ENCODE assay signal across 8 mouse cellular contexts in genomic region chr5:77061372-77062038, GRCm38 (mm10). TPM values are rescaled to one million over a fixed set of nuclear protein-coding genes. Genes with fewer than 3 reads are reported as not detected.
DNase-seq lines count a peak whose midpoint lies in the region; ATAC-seq lines count a peak whose summit lies in the region.

No protein-coding gene starts in this region.

- no peaks in the 10 kb centered on the region for H3K9me3 ChIP-seq in hindbrain, embryonic 10.5 days
- H3K9me3 ChIP-seq in hindbrain, embryonic 13.5 days = no peaks in the 10 kb centered on the region
- H3K9me3 ChIP-seq in intestine, embryonic 15.5 days = no peaks in the 10 kb centered on the region
- no peaks in the 10 kb centered on the region for H3K9me3 ChIP-seq in stomach, embryonic 15.5 days

- no peaks in the 10 kb centered on the region for H3K36me3 ChIP-seq in hindbrain, embryonic 10.5 days
- H3K36me3 ChIP-seq in hindbrain, embryonic 13.5 days = no peaks in the 10 kb centered on the region
- H3K36me3 ChIP-seq in intestine, embryonic 15.5 days = no peaks in the 10 kb centered on the region
- no peaks in the 10 kb centered on the region for H3K36me3 ChIP-seq in stomach, embryonic 15.5 days

- DNase-seq in hindbrain, embryonic 10.5 days (ENCODE audit: low spot score) = peak; percentile 75
- DNase-seq in cerebellum, adult 11 months = peak; percentile 10
- peak; percentile 48 to 64 for DNase-seq in frontal cortex, postnatal 25 days (ENCODE audit: low spot score in 2 of 2)
- peak; percentile 62 for DNase-seq in left cerebral cortex, postnatal 4 days
- DNase-seq in mesoderm, embryonic 11.5 days (ENCODE audit: low read depth, low spot score) = peak; percentile 60

- WGBS in hindbrain, embryonic 10.5 days = 33% methylated on average over 17 of the region's 17 CpGs
- WGBS in hindbrain, embryonic 13.5 days = 33% methylated on average over 17 of the region's 17 CpGs
- 34% methylated on average over 17 of the region's 17 CpGs for WGBS in intestine, embryonic 15.5 days
- whole genome bisulfite sequencing in stomach, embryonic 15.5 days = 31% methylated on average over 17 of the region's 17 CpGs

- no peak overlapping the region for H3K4me2 ChIP-seq in hindbrain, embryonic 13.5 days
- no peak overlapping the region for H3K4me2 ChIP-seq in intestine, embryonic 15.5 days (replicated peaks)
- 0 out of 2 replicates have a peak overlapping the region, but pooled peaks have one; percentile 23 for H3K4me2 ChIP-seq in stomach, embryonic 15.5 days

- H3K9ac ChIP-seq in hindbrain, embryonic 13.5 days = no peak overlapping the region
- no peak overlapping the region for H3K9ac ChIP-seq in intestine, embryonic 15.5 days
- H3K9ac ChIP-seq in stomach, embryonic 15.5 days = no peak overlapping the region

- no peak overlapping the region for H3K27ac ChIP-seq in hindbrain, embryonic 10.5 days
- H3K27ac ChIP-seq in hindbrain, embryonic 13.5 days = no peak overlapping the region
- H3K27ac ChIP-seq in intestine, embryonic 15.5 days = no peak overlapping the region
- H3K27ac ChIP-seq in stomach, embryonic 15.5 days = no peak overlapping the region

- no peak for ATAC-seq in hindbrain, embryonic 13.5 days (ENCODE audit: low FRiP score)
- ATAC-seq in intestine, embryonic 15.5 days = peak; percentile 65; the same call in 1 of the 2 replicates
- ATAC-seq in stomach, embryonic 15.5 days (ENCODE audit: insufficient read depth, low FRiP score, low read depth) = no peak

- no peak overlapping the region for H3K4me3 ChIP-seq in hindbrain, embryonic 10.5 days
- no peak overlapping the region for H3K4me3 ChIP-seq in hindbrain, embryonic 13.5 days
- no peak overlapping the region; the same call in 1 of the 2 replicates for H3K4me3 ChIP-seq in intestine, embryonic 15.5 days (replicated peaks)
- no peak overlapping the region for H3K4me3 ChIP-seq in stomach, embryonic 15.5 days (replicated peaks)

- peaks cover 22% of the 10 kb centered on the region for H3K4me1 ChIP-seq in hindbrain, embryonic 10.5 days (replicated peaks)
- no peaks in the 10 kb centered on the region for H3K4me1 ChIP-seq in hindbrain, embryonic 13.5 days (replicated peaks)
- no peaks in the 10 kb centered on the region for H3K4me1 ChIP-seq in intestine, embryonic 15.5 days (replicated peaks)
- H3K4me1 ChIP-seq in stomach, embryonic 15.5 days = no peaks in the 10 kb centered on the region

- intact Hi-C loops in left cerebral cortex, postnatal 4 days (cut with DNase I) = no loop called here

- no peaks in the 10 kb centered on the region for H3K27me3 ChIP-seq in hindbrain, embryonic 10.5 days (ENCODE audit: insufficient read depth, poor library complexity, severe bottlenecking)
- no peaks in the 10 kb centered on the region for H3K27me3 ChIP-seq in hindbrain, embryonic 13.5 days
- no peaks in the 10 kb centered on the region for H3K27me3 ChIP-seq in intestine, embryonic 15.5 days (replicated peaks)
- H3K27me3 ChIP-seq in stomach, embryonic 15.5 days (replicated peaks) = no peaks in the 10 kb centered on the region

RNA-seq across cellular contexts. Expression of gene Thegl, which starts 45.7 kb away (rescaled TPM):
- polyA plus RNA-seq in hindbrain, embryonic 10.5 days (2016; fragmentation: Nextera tagmentation; extraction: Ambion mirVana) = 0.13 TPM in 1 of 2 replicates, not detected in the other
- polyA plus RNA-seq in hindbrain, embryonic 13.5 days (2015; fragmentation: Nextera tagmentation; extraction: Ambion mirVana) = 0.32 and 1.0 TPM in 2 replicates
- 0.49 and 0.72 TPM in 2 replicates for polyA plus RNA-seq in intestine, embryonic 15.5 days (2015; fragmentation: Nextera tagmentation; extraction: Ambion mirVana)
- 1 to 10 TPM; 2.7 to 3.3 TPM for total RNA-seq in left cerebral cortex, postnatal 4 days (2021)
- 0.22 and 0.48 TPM in 2 replicates for polyA plus RNA-seq in stomach, embryonic 15.5 days (2015; fragmentation: Nextera tagmentation; extraction: Ambion mirVana)

RNA-seq across cellular contexts. Expression of gene Hopx, which starts 53.4 kb away (rescaled TPM):
- 0.20 and 0.34 TPM in 2 replicates for polyA plus RNA-seq in hindbrain, embryonic 10.5 days (2016; fragmentation: Nextera tagmentation; extraction: Ambion mirVana)
- polyA plus RNA-seq in hindbrain, embryonic 13.5 days (2015; fragmentation: Nextera tagmentation; extraction: Ambion mirVana) = 4.4 and 6.4 TPM in 2 replicates
- 3.5 and 3.8 TPM in 2 replicates for polyA plus RNA-seq in intestine, embryonic 15.5 days (2015; fragmentation: Nextera tagmentation; extraction: Ambion mirVana)
- 10 to 100 TPM; 11.1 to 13.7 TPM for total RNA-seq in left cerebral cortex, postnatal 4 days (2021)
- 2.1 and 3.5 TPM in 2 replicates for polyA plus RNA-seq in stomach, embryonic 15.5 days (2015; fragmentation: Nextera tagmentation; extraction: Ambion mirVana)

RNA-seq across cellular contexts. Expression of gene Arl9, which starts 57.6 kb away (rescaled TPM):
- polyA plus RNA-seq in hindbrain, embryonic 10.5 days (2016; fragmentation: Nextera tagmentation; extraction: Ambion mirVana) = not detected in 2 replicates
- polyA plus RNA-seq in hindbrain, embryonic 13.5 days (2015; fragmentation: Nextera tagmentation; extraction: Ambion mirVana) = 0.35 TPM in 1 of 2 replicates, not detected in the other
- 0.29 TPM in 1 of 2 replicates, not detected in the other for polyA plus RNA-seq in intestine, embryonic 15.5 days (2015; fragmentation: Nextera tagmentation; extraction: Ambion mirVana)
- total RNA-seq in left cerebral cortex, postnatal 4 days (2021) = under 1 TPM in 1 of 2 experiments, not detected in 1; 0.88 TPM
- 0.54 TPM in 1 of 2 replicates, not detected in the other for polyA plus RNA-seq in stomach, embryonic 15.5 days (2015; fragmentation: Nextera tagmentation; extraction: Ambion mirVana)

Comparison
In these comparisons a context has a peak if more than half of its experiments do, and no peak if none do; other contexts are left out.
1. DNase-seq: peak in every context shown above with its lines; median percentile 75 in hindbrain, embryonic 10.5 days; 62 in left cerebral cortex, postnatal 4 days; 60 in mesoderm, embryonic 11.5 days; 56 in frontal cortex, postnatal 25 days; 10 in cerebellum, adult 11 months.